Mouse (Mus musculus): Measurements from ENCODE around the gene Phldb1. TPM values are rescaled to one million over a fixed set of nuclear protein-coding genes. Genes with fewer than 3 reads are reported as not detected.
A peak's percentile ranks its signal among the peaks of the same experiment; 100 is the strongest.

The Phldb1 gene
- polyA plus RNA-seq, 1 experiment, result 34.1 TPM

DNA sequence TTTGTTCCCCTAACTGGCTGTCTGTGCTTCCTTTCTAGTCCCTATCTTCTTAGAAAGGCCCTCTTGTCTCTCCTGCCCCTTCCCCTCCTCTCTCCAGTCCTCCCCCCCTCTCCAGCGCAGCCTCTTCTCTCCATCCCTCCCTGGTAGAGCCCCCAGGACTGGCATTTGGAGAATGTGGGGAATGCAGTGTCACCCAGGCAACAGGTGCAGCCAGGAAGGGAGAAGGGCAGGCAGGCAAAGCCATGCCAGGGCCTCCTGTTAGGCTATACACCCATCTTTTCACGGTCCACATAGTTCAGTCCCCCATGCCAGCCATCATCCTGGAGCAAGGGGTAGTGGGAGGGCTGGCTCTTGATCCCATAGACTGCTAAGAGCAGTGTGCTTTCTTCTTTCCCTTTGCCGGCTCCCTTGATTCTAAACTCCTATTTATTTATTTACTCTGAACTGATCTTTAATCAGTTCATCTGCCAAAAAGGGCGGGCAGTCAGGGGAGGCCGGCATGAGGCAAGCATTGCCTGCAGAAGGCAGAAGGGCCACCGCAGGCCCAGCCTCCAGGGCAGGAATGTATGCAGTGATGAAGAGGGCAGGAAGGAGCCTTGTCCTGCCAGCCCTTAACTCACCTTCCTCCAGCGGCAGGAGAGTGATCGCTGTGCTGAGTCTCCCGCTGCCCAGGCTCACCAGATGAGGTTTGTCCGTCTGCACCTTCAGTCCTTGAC, 8.4 kb downstream of the Phldb1 start:
- no peaks in the 10 kb centered on the region for H3K36me3 ChIP-seq (ENCODE audit: control insufficient read depth, insufficient read depth, low read length)
- no peak overlapping the region for H3K4me3 ChIP-seq (ENCODE audit: low read depth, low read length)
- WGBS, result 51% methylated on average over 10 of the region's 10 CpGs
- TF ChIP-seq POLR2A (IDR thresholded peaks at IDR 0.05; ENCODE audit: low read depth, low read length), result no peak
- no peak for TF ChIP-seq CTCF (IDR thresholded peaks at IDR 0.05; ENCODE audit: extremely low read depth, insufficient read length, insufficient replicate concordance, low read depth, low read length)
- no peak overlapping the region for H3K27ac ChIP-seq (ENCODE audit: insufficient read depth, low read depth, low read length)
- H3K4me1 ChIP-seq (ENCODE audit: control insufficient read depth, insufficient read depth, insufficient read length, low read length), result peaks cover 9% of the 10 kb centered on the region
- peaks cover 6% of the 10 kb centered on the region; the same call in 1 of the 2 replicates for H3K27me3 ChIP-seq (ENCODE audit: control insufficient read depth, insufficient read depth, low read length)

DNA sequence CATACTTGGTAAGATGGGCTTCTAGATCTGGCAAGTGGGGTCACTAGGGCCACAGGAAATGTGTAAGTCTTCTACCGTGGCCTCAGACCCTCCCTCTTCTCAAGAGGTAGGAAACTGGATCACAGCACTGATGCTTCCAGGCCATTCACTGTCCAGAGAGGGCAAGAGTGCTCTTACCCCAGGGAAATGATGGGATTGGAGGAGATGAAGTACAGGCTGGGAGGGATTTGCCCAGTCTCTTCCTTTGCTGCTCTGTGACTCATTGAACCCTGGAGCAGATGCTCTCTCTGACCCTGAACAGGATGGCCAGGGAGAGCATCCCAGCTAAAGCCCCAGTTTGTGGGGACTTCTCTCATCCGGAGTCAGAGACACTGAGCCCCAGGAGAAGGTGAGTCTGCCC, 10.3 kb downstream of the Phldb1 start:
- Histone ChIP-seq H3K4me1 (ENCODE audit: control insufficient read depth, insufficient read depth, insufficient read length, low read length) (peaks cover 24% of the 10 kb centered on the region), H3K27ac (ENCODE audit: insufficient read depth, low read depth, low read length) (no peak overlapping the region; the same call in 1 of the 2 replicates), H3K36me3 (ENCODE audit: control insufficient read depth, insufficient read depth, low read length) (no peaks in the 10 kb centered on the region), H3K4me3 (ENCODE audit: low read depth, low read length) (no peak overlapping the region), H3K27me3 (ENCODE audit: control insufficient read depth, insufficient read depth, low read length) (no peaks in the 10 kb centered on the region)
- 64% methylated on average over 2 of the region's 2 CpGs for WGBS
- TF ChIP-seq POLR2A (IDR thresholded peaks at IDR 0.05; ENCODE audit: low read depth, low read length) (no peak), CTCF (IDR thresholded peaks at IDR 0.05; ENCODE audit: extremely low read depth, insufficient read length, insufficient replicate concordance, low read depth, low read length) (no peak)

DNA sequence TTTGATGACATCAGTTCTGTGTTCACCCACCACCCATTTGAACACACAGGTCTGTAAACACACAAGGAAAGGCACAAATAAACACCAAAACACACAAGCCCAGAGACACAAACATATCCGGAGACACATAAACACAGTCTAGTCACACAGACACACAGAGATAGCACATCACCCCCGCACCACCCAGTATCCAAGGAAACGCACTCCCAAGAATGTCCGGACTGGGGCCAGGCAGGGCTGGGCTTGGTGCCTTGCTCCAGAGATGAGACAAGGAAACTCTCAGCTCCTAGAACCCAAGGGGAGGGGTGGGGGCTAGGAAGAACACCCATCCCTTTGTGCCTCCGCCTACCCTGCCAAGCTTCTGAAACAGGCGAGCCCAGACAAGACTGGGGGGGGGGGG, 10.8 kb downstream of the Phldb1 start:
- TF ChIP-seq CTCF (IDR thresholded peaks at IDR 0.05; ENCODE audit: extremely low read depth, insufficient read length, insufficient replicate concordance, low read depth, low read length), result no peak
- TF ChIP-seq POLR2A (IDR thresholded peaks at IDR 0.05; ENCODE audit: low read depth, low read length), result no peak
- 70% methylated on average over 6 of the region's 6 CpGs for WGBS
- Histone ChIP-seq H3K4me1 (ENCODE audit: control insufficient read depth, insufficient read depth, insufficient read length, low read length) (peaks cover 24% of the 10 kb centered on the region), H3K27me3 (ENCODE audit: control insufficient read depth, insufficient read depth, low read length) (no peaks in the 10 kb centered on the region), H3K36me3 (ENCODE audit: control insufficient read depth, insufficient read depth, low read length) (no peaks in the 10 kb centered on the region), H3K4me3 (ENCODE audit: low read depth, low read length) (no peak overlapping the region), H3K27ac (ENCODE audit: insufficient read depth, low read depth, low read length) (no peak overlapping the region)

DNA sequence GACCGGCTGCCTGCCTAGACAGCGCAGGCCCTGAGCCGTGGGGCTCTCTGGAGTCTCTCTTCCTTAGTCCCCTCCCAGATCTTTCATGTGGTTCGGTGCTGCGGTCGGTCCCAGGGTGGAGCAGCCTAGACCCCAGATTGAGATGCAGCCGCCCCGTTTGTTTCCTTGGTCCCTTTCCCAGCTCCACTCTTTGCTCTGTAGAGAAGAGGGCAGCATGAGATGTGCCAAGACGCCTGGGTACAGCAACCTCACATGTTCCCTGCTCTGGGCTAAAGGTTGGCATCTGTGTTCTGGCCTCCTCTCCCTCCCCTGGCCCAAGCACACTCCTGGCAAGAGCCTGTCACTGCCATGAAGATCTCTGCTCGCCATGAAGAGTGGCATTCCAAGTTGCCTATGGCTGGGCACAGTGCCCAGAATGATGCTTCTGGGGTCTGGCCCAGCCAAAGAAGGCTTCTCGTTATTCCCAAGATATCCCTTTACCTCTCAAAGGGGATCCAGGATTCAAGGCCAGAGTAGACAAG, 11.4 kb downstream of the Phldb1 start:
- H3K4me1 ChIP-seq (ENCODE audit: control insufficient read depth, insufficient read depth, insufficient read length, low read length), result peaks cover 24% of the 10 kb centered on the region
- 68% methylated on average over 11 of the region's 11 CpGs for WGBS
- no peaks in the 10 kb centered on the region for H3K27me3 ChIP-seq (ENCODE audit: control insufficient read depth, insufficient read depth, low read length)
- no peak overlapping the region for H3K4me3 ChIP-seq (ENCODE audit: low read depth, low read length)
- H3K27ac ChIP-seq (ENCODE audit: insufficient read depth, low read depth, low read length), result peak overlapping the region; percentile 8; the same call in 1 of the 2 replicates
- no peaks in the 10 kb centered on the region for H3K36me3 ChIP-seq (ENCODE audit: control insufficient read depth, insufficient read depth, low read length)
- TF ChIP-seq POLR2A (IDR thresholded peaks at IDR 0.05; ENCODE audit: low read depth, low read length) (no peak), CTCF (IDR thresholded peaks at IDR 0.05; ENCODE audit: extremely low read depth, insufficient read length, insufficient replicate concordance, low read depth, low read length) (no peak)

DNA sequence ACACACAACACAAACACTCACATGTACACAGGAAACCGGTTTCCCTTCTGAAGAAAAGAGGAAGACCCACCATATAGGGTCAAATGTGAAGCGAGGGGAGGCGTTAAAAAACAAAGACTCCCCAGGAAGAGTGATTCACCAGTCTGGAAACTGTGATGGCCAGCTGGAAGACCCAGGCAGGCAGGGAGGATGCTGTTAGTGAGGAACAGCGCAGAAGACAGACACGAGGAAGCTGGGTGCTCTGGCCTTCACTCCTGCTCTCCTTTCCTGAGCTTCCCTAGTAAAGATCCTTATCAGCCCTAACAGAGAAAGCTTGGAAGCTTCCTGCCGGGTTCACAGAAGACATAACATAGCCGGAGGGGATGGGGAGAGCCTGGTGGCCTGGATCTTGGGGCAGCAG, 12.0 kb downstream of the Phldb1 start:
- H3K27ac ChIP-seq (ENCODE audit: insufficient read depth, low read depth, low read length), result no peak overlapping the region
- H3K4me3 ChIP-seq (ENCODE audit: low read depth, low read length), result no peak overlapping the region
- TF ChIP-seq CTCF (IDR thresholded peaks at IDR 0.05; ENCODE audit: extremely low read depth, insufficient read length, insufficient replicate concordance, low read depth, low read length), result no peak
- TF ChIP-seq POLR2A (IDR thresholded peaks at IDR 0.05; ENCODE audit: low read depth, low read length), result no peak
- peaks cover 24% of the 10 kb centered on the region for H3K4me1 ChIP-seq (ENCODE audit: control insufficient read depth, insufficient read depth, insufficient read length, low read length)
- WGBS, result 49% methylated on average over 7 of the region's 7 CpGs
- H3K27me3 ChIP-seq (ENCODE audit: control insufficient read depth, insufficient read depth, low read length), result no peaks in the 10 kb centered on the region
- H3K36me3 ChIP-seq (ENCODE audit: control insufficient read depth, insufficient read depth, low read length), result no peaks in the 10 kb centered on the region

DNA sequence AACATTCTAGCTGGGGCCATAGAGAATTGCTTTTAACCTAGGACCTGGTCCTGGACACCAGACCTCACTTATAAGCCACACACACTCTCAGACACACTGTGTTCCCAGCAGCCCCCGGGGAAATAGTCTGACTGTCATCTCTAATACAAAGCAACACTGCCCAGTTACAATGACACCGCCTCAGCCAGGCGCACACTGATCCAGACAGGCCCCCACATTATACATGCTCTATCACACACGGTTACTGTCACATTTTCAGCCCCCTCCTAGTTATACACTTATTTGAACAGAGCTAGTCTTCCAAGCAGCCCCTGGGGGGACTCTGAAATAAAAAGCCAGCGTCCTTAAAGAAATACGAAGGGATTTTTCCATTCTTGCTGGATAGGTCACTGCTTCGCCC, 12.4 kb downstream of the Phldb1 start:
- TF ChIP-seq CTCF (IDR thresholded peaks at IDR 0.05; ENCODE audit: extremely low read depth, insufficient read length, insufficient replicate concordance, low read depth, low read length), result no peak
- Histone ChIP-seq H3K4me3 (ENCODE audit: low read depth, low read length) (no peak overlapping the region), H3K36me3 (ENCODE audit: control insufficient read depth, insufficient read depth, low read length) (no peaks in the 10 kb centered on the region), H3K4me1 (ENCODE audit: control insufficient read depth, insufficient read depth, insufficient read length, low read length) (peaks cover 24% of the 10 kb centered on the region), H3K27me3 (ENCODE audit: control insufficient read depth, insufficient read depth, low read length) (no peaks in the 10 kb centered on the region), H3K27ac (ENCODE audit: insufficient read depth, low read depth, low read length) (no peak overlapping the region)
- 86% methylated on average over 7 of the region's 7 CpGs for WGBS

DNA sequence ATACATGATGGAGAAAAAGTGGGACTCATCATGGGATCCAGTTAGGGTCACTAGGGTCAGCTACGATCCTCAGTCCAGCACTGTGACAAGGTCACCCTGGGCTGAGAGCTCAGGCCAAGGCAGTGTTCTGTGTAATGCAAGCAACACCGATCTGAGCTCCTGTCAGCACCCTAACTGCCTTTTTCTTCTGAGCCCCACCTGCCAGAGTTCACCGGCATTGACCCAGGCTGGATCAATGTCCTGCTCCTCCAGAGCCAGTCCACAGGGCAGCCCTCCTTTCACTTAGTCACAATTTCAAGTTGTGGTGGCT, 13.2 kb downstream of the Phldb1 start:
- no peak for TF ChIP-seq CTCF (IDR thresholded peaks at IDR 0.05; ENCODE audit: extremely low read depth, insufficient read length, insufficient replicate concordance, low read depth, low read length)
- no peak for TF ChIP-seq POLR2A (IDR thresholded peaks at IDR 0.05; ENCODE audit: low read depth, low read length)
- WGBS, result 71% methylated on average over 3 of the region's 3 CpGs
- Histone ChIP-seq H3K27me3 (ENCODE audit: control insufficient read depth, insufficient read depth, low read length) (no peaks in the 10 kb centered on the region), H3K4me3 (ENCODE audit: low read depth, low read length) (no peak overlapping the region), H3K27ac (ENCODE audit: insufficient read depth, low read depth, low read length) (no peak overlapping the region), H3K36me3 (ENCODE audit: control insufficient read depth, insufficient read depth, low read length) (no peaks in the 10 kb centered on the region), H3K4me1 (ENCODE audit: control insufficient read depth, insufficient read depth, insufficient read length, low read length) (peaks cover 24% of the 10 kb centered on the region)

Data from small intestine, adult 2 months (tissue).